Mouse (Mus musculus) gastrocnemius, postnatal 14 days (tissue): Measurements from ENCODE around the gene Dhx30. TPM values are rescaled to one million over a fixed set of nuclear protein-coding genes. Genes with fewer than 3 reads are reported as not detected.
"Not testable (repeated sequence)": the region's sequence is repeated elsewhere in the genome, so short reads cannot be mapped to it uniquely, and the experiment has no call there.

Experiments used
- DNase-seq: peaks from one replicate; pipeline ENCODE4 v3.0.0; 2021; ENCODE audit warnings: mixed read lengths
- intact Hi-C: fragments of 180-260 bp; cut with DNase I; formaldehyde crosslinking; loops from one replicate; pipeline ENCODE4 v1.15.1; 2025; ENCODE audit warnings: low total_unique reads
- total RNA-seq, 2 experiments: library from RNA; stranded (reverse); gene quantifications; 2 replicates each; pipeline ENCODE4 v1.2.3; 2021

Gene Dhx30
- total RNA-seq, 2 experiments from 2014 or later: 31.6 to 39.8 TPM

DNA sequence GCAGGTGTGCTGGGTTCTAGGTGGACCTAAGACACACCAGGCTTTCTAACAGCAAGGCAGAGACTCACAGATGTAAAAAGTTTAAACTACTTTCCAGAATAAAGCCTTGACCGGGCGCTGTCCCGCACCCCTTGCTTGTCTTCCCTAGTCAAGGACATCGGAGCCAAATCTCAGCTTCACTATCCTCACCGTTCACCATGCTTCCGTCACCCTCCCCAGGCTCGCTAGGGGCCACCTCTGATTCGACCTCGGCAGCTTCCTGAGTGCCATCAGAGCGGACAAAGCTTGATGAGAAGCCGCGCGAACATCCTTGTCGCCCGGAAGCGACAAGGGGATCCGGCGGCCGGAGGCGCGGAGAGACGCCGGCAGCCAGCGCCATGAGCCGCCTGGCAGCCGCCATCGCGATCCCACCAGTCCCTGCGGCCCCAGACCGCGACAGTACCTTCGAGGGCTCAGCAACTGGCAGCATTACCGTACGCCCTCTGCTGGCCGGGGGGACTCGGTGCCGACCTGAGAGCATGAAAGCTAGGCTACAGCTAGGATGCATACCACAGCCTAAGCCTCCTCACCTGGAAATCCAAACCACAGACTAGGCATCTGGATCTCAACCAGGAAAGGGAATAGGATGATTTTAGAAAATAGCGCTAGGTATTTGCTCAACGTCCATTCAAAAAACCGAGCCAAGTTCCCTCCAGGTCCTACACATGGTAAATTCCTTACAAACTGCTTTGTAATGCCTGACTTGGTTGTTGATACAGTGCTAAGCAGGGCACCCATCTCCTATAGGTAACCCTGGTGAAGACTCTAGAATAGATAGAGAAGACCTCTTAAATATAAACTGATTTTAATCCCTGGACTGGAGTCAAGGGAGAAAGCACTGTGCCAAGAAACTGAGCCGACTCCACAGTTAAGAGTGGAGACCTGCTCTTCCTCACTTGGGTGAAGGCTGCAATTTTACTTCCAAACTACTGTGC is 16.7 kb downstream of the Dhx30 start:
- intact Hi-C loops: loop anchor here (5.0 kb wide), 1 partner anchor 209 kb away; no protein-coding TSS in a partner anchor
- peak; percentile 93 for DNase-seq

DNA sequence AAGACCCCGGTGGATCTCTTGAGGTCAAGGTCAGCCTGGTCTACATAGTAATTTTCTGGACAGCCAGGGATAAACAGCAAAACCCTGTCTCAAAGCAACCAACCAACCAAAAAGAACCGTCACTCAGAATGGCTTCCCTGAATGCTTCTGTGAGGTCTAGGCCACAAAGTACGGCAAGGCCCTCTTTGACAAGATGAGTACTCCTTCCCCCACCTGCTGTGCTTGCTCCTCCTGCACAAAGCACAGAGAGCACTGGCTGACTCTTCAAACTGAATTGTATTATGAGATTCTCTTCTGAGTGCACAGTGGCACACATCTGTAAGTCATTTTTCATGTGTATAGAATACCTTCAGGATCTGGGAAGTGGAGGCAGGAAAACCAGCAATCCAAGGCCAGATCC is 19.8 kb downstream of the Dhx30 start:
- no peak for DNase-seq
- intact Hi-C loops: no loop called here

DNA sequence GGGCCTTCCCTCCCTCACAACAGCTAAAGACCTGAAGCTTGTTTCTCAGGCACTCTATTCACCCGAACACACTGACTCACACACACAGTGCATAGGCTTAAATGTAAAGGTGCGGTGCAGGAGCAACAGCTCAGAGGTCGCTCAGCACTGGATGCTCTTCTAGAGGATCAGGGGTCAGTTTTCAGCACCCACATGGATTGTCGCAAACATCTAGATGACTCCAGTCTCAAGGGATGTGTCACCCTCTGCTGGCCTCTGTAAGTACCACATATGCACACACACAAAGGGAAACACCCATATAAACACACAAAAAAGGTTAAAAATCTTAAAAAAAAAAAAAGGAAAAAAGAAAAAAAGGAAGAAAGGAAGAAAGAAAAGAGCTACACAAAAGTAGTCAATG is 22.9 kb downstream of the Dhx30 start:
- intact Hi-C loops: no loop called here
- no peak for DNase-seq

DNA sequence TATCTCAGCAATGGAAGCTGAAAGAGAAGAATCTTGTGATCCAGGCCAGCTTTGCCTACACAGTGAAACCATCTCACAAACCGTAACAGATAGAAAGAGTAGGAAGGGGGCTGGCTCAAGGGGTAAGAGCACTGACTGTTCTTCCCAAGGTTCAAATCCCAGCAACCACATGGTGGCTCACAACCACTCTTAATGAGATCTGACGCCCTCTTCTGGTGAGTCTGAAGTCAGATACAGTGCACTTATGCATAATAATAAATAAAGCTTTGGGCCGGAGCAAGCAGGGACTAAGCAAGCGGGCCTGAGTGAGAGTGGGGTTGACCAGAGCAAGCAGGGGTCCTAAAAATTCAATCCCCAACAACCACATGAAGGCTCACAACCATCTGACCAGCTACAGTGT is 24.3 kb downstream of the Dhx30 start:
- intact Hi-C loops: no loop called here
- no peak for DNase-seq

- intact Hi-C loops: no loop called here
- DNase-seq: no peak
Observed at GRCm38 (mm10) chr9:110085693-110086092, 31.9 kb downstream of the Dhx30 start.

DNA sequence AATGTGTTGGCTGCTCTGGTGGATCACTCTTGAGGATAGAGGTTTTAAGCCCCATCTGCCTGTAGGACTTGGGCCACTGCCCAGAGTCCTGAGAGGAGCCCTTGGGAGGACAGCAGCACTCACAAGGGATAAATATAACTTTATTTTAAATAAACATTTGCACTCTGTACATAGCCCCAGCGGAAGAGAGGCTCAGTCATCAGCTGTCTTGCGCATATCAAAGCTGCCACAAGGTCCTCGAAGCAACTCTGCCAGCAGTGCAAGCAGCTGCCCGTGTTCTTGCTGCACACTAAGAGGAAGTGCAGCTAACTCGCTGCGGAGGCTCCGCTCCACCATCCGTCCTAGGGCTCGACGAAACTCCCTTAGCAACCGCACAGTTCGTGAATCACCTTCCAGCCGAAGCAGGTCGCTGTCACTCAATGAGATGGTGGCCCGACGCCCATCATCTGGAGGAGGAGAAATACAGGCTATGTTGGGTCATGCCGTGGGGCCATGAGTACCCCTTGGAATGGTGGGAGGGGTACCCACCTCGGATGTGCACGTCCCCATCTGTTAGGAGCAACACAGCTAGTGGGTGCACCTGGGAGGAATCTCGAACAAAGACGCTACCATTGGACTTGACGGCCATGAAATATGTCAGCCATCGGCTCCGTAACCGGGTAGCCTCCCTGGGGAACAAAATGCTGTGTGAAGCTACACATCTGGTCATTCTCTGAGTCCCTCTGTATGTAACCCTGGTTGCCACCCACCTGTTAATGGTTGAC is 33.2 kb downstream of the Dhx30 start:
- peak; percentile 52 for DNase-seq

GRCm38 (mm10) chr9:110081066-110081465 is 36.6 kb downstream of the Dhx30 start:
- no peak for DNase-seq
- intact Hi-C loops: no loop called here

More for the DNA sequence above, 33.2 kb downstream of the Dhx30 start:
- intact Hi-C loops: no loop called here

DNA sequence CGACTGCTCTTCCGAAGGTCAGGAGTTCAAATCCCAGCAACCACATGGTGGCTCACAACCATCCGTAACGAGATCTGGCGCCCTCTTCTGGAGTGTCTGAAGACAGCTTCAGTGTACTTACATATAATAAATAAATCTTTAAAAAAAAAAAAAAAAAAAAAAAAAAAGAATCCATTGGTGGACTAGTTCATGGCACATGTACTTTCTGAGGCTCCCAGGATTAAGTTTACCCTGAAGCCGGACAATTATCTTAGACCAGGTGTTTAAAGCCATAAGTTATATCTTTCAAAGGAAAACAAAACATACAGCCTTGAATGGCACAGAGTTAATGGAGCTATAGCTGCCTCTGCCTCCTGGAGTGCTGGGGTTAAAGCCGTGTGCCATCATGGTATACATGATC is 41.2 kb downstream of the Dhx30 start:
- intact Hi-C loops: loop anchor here (10.0 kb wide), 1 partner anchor 92 kb away; no protein-coding TSS in a partner anchor
- DNase-seq: not testable (repeated sequence)

DNA sequence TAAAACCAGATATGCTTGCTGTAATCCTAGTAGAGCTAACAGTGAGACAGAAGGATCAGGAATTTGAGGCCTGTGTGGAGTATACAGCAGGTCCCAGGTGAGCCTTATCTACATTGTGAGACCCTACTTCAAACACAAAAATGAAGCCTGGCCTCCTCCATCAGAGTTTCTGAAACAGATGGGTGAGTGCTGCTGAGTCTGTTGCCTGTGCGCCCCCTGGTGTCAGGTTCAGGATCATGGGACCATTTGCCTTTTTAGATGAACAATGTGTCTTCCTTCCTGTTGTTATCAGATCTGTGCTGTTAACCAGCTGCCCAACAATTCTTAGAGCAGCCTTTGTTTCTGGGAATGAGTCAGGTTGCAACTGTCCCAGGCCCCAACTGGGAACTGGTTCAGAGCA is 45.8 kb downstream of the Dhx30 start:
- intact Hi-C loops: loop anchor here (5.0 to 10.0 kb wide), 2 partner anchors 87 to 180 kb away; no protein-coding TSS in a partner anchor

GRCm38 (mm10) chr9:110071011-110071410 is 46.6 kb downstream of the Dhx30 start:
- DNase-seq: no peak
- intact Hi-C loops: loop anchor here (5.0 to 10.0 kb wide), 2 partner anchors 86 to 179 kb away; no protein-coding TSS in a partner anchor

More for the DNA sequence above, 45.8 kb downstream of the Dhx30 start:
- peak; percentile 68 for DNase-seq

GRCm38 (mm10) chr9:110070358-110070757 is 47.3 kb downstream of the Dhx30 start:
- peak; percentile 47 for DNase-seq
- intact Hi-C loops: loop anchor here (5.0 to 10.0 kb wide), 2 partner anchors 86 to 178 kb away; no protein-coding TSS in a partner anchor

DNA sequence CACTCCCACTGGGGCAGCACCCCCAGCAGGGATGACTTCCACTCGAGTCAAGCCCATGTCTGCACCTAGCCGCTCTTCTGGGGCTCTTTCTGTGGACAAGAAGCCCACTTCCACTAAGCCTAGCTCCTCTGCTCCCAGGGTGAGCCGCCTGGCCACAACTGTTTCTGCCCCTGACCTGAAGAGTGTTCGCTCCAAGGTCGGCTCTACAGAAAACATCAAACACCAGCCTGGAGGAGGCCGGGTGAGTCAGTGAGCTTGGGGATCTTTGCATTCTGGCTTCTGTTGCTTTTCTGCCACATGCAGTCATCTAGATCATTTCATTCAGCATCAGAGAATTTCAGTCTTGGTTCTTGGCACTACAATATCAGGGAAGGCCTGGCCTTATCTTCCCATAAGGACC is 48.9 kb downstream of the Dhx30 start:
- intact Hi-C loops: no loop called here

DNA sequence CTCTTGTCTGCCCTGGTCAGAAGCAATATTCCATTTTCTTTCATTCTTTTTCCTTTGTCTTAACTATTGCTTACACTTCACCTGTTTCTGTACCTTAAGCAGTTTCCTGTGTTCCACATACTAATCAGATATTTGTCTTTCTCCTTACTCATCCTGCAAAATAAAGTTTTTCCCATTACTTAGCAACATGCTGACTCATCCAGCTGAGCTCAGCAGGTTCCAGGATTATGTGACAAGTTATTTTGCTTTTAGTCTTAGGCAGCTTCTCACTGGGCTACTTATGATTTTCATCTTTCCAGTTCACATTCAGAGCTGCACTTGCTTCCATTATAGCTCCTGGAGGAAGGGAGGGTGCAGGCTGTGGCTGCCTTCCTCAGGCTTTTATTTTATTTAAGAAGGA is 53.0 kb downstream of the Dhx30 start:
- intact Hi-C loops: no loop called here
- DNase-seq: no peak

More for the DNA sequence above, 48.9 kb downstream of the Dhx30 start:
- no peak for DNase-seq

DNA sequence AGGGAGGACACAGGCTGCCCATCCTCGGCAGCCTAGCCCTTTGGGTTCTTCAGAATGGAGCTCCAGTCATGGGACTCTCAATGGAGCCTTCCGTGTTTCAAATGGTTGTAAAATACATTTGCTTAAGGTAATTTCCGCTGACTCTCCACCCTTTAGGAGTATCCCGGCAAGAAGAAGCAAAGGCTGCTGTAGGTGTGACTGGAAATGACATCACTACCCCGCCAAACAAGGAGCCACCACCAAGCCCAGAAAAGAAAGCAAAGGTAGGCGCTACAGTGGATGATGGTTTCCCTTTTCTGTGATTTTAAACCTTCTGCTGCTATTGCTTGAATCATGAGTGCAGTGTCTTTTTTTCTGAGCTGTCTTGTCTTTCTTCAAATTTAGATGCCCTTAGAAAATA is 54.8 kb downstream of the Dhx30 start:
- intact Hi-C loops: no loop called here
- DNase-seq: no peak

DNA sequence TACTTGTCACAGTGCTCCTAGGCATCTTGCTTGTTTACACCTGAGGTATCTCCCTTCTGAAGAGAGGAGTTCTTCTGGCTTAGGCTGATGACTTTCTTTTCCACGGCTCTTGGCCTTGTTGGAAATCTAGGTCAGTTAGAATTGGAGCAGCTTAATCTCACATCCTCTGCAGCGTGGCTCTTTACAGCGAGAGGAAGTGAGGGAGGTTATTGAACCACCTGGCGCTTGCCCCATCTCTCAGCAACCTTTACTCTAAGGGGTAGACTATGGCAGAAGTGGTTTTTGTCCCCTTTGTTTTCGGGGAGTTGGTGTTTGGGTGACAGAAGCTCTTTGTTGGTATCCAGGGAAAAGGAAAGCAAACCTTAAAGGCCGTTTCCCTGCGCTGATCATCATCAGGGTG is 55.2 kb downstream of the Dhx30 start:
- intact Hi-C loops: no loop called here
- no peak for DNase-seq

GRCm38 (mm10) chr9:110060761-110061160 is 56.9 kb downstream of the Dhx30 start:
- intact Hi-C loops: no loop called here
- no peak for DNase-seq

DNA sequence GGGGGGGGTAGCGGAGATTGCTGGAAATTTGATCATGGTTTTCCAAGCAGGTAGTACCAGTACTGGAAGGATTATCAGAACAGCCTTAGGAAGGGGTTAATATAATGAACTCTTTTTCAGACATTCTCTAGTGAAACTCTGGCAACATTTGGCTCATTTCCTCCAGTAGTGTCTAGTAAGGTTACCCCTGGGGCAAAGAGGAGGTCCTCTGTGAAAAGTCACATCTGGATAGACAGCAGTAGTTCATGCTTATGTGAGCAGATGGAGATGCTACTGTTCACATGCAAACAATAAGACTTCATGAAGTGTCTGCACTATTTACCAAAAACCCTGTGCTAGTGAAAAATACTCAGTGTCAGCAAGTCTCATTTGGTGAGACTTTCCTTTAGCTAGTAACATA is 60.4 kb downstream of the Dhx30 start:
- intact Hi-C loops: no loop called here

DNA sequence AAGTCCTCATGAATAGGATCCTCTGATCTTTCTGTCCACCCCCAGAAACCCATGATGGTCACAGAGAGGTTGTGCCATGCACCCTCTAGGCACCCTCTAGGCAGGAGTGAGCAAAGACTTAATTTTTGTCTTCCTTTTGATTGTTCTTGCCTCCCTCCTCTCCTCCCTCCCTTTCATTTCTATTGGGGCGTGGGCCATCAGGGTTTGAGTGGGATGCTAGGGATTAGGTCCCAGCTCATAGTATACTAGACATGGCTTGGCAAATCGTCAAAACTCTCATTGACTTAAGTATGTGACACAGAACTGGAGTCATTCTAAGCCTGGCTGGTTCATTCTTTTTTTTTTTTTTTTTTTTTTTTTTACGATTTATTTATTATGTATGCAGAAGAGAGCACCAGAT is 62.8 kb downstream of the Dhx30 start:
- intact Hi-C loops: no loop called here
- no peak for DNase-seq

More for the DNA sequence above, 60.4 kb downstream of the Dhx30 start:
- DNase-seq: no peak

GRCm38 (mm10) chr9:110054080-110054421 is 63.6 kb downstream of the Dhx30 start:
- intact Hi-C loops: no loop called here
- DNase-seq: no peak
